Mouse (Mus musculus): Measurements from ENCODE around the gene Gm38392. TPM values are rescaled to one million over a fixed set of nuclear protein-coding genes. Genes with fewer than 3 reads are reported as not detected.

Gm38392 gene
- polyA plus RNA-seq, 1 experiment from 2014 or later = not detected

- Histone ChIP-seq H3K4me3 (no peak overlapping the region; the same call in 1 of the 2 replicates), H3K27me3 (ENCODE audit: insufficient read depth, poor library complexity, severe bottlenecking) (peaks cover 100% of the 10 kb centered on the region), H3K36me3 (no peaks in the 10 kb centered on the region), H3K9me3 (no peaks in the 10 kb centered on the region), H3K4me1 (replicated peaks) (peaks cover 94% of the 10 kb centered on the region), H3K27ac (peak overlapping the region; percentile 82)
- WGBS = 56% methylated on average over 4 of the region's 4 CpGs
- DNase-seq (ENCODE audit: low spot score) = no peak
Observed at GRCm38 (mm10) chr3:88239446-88239845, 47.6 kb downstream of the Gm38392 start.

- H3K9me3 ChIP-seq = no peaks in the 10 kb centered on the region
- H3K27ac ChIP-seq = peak overlapping the region; percentile 82
- no peaks in the 10 kb centered on the region for H3K36me3 ChIP-seq
- peaks cover 100% of the 10 kb centered on the region for H3K27me3 ChIP-seq (ENCODE audit: insufficient read depth, poor library complexity, severe bottlenecking)
- DNase-seq (ENCODE audit: low spot score) = no peak
- 47% methylated on average over 8 of the region's 8 CpGs for WGBS
- no peak overlapping the region; the same call in 1 of the 2 replicates for H3K4me3 ChIP-seq
- peaks cover 92% of the 10 kb centered on the region for H3K4me1 ChIP-seq (replicated peaks)
Observed at GRCm38 (mm10) chr3:88238866-88239391, 48.1 kb downstream of the Gm38392 start.

DNA sequence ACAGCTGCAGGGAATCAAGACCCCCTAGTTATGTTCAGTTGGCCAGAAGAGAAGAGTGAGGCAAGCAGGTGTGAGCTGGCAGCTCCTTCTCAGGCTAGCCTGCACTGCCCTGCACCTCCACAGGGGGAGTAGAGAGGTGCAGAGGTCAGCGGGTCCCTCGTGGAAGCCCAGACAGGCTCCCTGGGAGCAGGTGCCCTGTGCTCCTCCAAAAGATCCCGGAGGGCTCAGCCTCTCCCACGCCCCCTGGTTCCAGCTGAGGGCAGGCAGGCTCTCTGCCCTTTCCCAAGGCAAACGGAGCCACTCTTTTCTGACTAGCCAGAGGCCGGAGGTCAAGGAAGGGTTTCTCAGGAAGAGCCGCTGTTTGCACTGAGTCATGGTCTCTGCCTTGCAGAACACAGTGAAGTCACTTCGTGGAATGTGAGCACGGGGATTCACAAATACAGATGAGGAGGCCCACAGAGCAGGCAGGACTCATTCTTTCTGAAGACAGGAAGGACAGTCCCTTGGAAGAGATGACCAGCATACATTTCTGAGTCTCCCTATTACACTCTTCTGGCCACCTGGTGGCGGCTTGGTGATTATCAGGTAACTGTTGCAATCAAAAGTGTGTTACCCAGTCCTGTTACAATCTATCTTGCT is 49.3 kb downstream of the Gm38392 start:
- Histone ChIP-seq H3K27me3 (ENCODE audit: insufficient read depth, poor library complexity, severe bottlenecking) (peaks cover 100% of the 10 kb centered on the region), H3K36me3 (no peaks in the 10 kb centered on the region), H3K27ac (peak overlapping the region; percentile 82), H3K9me3 (no peaks in the 10 kb centered on the region), H3K4me3 (no peak overlapping the region), H3K4me1 (replicated peaks) (peaks cover 92% of the 10 kb centered on the region)
- DNase-seq (ENCODE audit: low spot score) = peak; percentile 65
- WGBS = 7% methylated on average over 10 of the region's 10 CpGs

GRCm38 (mm10) chr3:88237161-88237555 is 49.9 kb downstream of the Gm38392 start:
- Histone ChIP-seq H3K27ac (peak overlapping the region; percentile 82), H3K4me3 (no peak overlapping the region), H3K4me1 (replicated peaks) (peaks cover 92% of the 10 kb centered on the region), H3K36me3 (no peaks in the 10 kb centered on the region), H3K9me3 (no peaks in the 10 kb centered on the region), H3K27me3 (ENCODE audit: insufficient read depth, poor library complexity, severe bottlenecking) (peaks cover 100% of the 10 kb centered on the region)
- 16% methylated on average over 6 of the region's 6 CpGs for WGBS
- no peak for DNase-seq (ENCODE audit: low spot score)

- no peak overlapping the region for H3K4me3 ChIP-seq
- peaks cover 100% of the 10 kb centered on the region for H3K27me3 ChIP-seq (ENCODE audit: insufficient read depth, poor library complexity, severe bottlenecking)
- DNase-seq (ENCODE audit: low spot score) = no peak
- H3K27ac ChIP-seq = peak overlapping the region; percentile 82; the same call in 1 of the 2 replicates
- no peaks in the 10 kb centered on the region for H3K9me3 ChIP-seq
- H3K36me3 ChIP-seq = no peaks in the 10 kb centered on the region
- WGBS = 53% methylated on average over 2 of the region's 2 CpGs
- H3K4me1 ChIP-seq (replicated peaks) = peaks cover 92% of the 10 kb centered on the region
Observed at GRCm38 (mm10) chr3:88235616-88236015, 51.4 kb downstream of the Gm38392 start.

DNA sequence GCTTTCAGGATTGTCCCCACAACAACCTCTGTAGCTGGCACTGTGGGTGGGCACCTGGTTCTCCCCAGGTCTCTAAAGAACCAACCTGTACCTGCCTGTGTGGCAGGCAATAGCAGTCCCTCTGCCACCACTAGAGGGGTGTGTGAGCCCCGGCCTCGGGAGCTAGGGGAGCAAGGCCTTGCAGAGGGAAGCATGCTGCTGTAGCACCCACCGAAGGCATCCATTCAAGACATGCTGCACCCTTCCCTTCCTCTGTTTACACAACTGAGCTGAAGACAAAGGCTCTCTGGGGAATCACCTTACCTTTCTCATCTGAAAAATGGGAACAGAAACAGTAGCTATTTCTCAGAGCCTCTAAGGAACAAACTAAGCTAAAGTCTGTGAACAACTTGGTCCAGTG is 51.8 kb downstream of the Gm38392 start:
- no peaks in the 10 kb centered on the region for H3K36me3 ChIP-seq

GRCm38 (mm10) chr3:88234041-88234440 is 53.0 kb downstream of the Gm38392 start:
- Histone ChIP-seq H3K27ac (peak overlapping the region; percentile 82; the same call in 1 of the 2 replicates), H3K27me3 (ENCODE audit: insufficient read depth, poor library complexity, severe bottlenecking) (peaks cover 100% of the 10 kb centered on the region)
- WGBS = 55% methylated on average over 8 of the region's 8 CpGs

More for the DNA sequence above, 51.8 kb downstream of the Gm38392 start:
- Histone ChIP-seq H3K9me3 (no peaks in the 10 kb centered on the region), H3K4me1 (replicated peaks) (peaks cover 92% of the 10 kb centered on the region), H3K27me3 (ENCODE audit: insufficient read depth, poor library complexity, severe bottlenecking) (peaks cover 100% of the 10 kb centered on the region), H3K27ac (peak overlapping the region; percentile 82; the same call in 1 of the 2 replicates), H3K4me3 (no peak overlapping the region)
- DNase-seq (ENCODE audit: low spot score) = no peak
- 15% methylated on average over 3 of the region's 3 CpGs for WGBS

GRCm38 (mm10) chr3:88232851-88233649 is 54.0 kb downstream of the Gm38392 start:
- no peak overlapping the region for H3K4me3 ChIP-seq
- H3K27ac ChIP-seq = peak overlapping the region; percentile 82

More at GRCm38 (mm10) chr3:88234041-88234440, 53.0 kb downstream of the Gm38392 start:
- Histone ChIP-seq H3K4me1 (replicated peaks) (peaks cover 94% of the 10 kb centered on the region), H3K9me3 (no peaks in the 10 kb centered on the region), H3K4me3 (no peak overlapping the region), H3K36me3 (peaks cover 2% of the 10 kb centered on the region; the same call in 1 of the 2 replicates)
- DNase-seq (ENCODE audit: low spot score) = no peak

GRCm38 (mm10) chr3:88232301-88232702 is 54.7 kb downstream of the Gm38392 start:
- WGBS = 58% methylated on average over 7 of the region's 7 CpGs
- Histone ChIP-seq H3K36me3 (peaks cover 5% of the 10 kb centered on the region; the same call in 1 of the 2 replicates), H3K9me3 (no peaks in the 10 kb centered on the region), H3K27ac (peak overlapping the region; percentile 82), H3K27me3 (ENCODE audit: insufficient read depth, poor library complexity, severe bottlenecking) (peaks cover 100% of the 10 kb centered on the region), H3K4me3 (no peak overlapping the region), H3K4me1 (replicated peaks) (peaks cover 94% of the 10 kb centered on the region)
- DNase-seq (ENCODE audit: low spot score) = no peak

More at GRCm38 (mm10) chr3:88232851-88233649, 54.0 kb downstream of the Gm38392 start:
- peaks cover 94% of the 10 kb centered on the region for H3K4me1 ChIP-seq (replicated peaks)
- no peaks in the 10 kb centered on the region for H3K9me3 ChIP-seq
- peaks cover 100% of the 10 kb centered on the region for H3K27me3 ChIP-seq (ENCODE audit: insufficient read depth, poor library complexity, severe bottlenecking)
- DNase-seq (ENCODE audit: low spot score) = no peak
- 35% methylated on average over 7 of the region's 7 CpGs for WGBS
- peaks cover 5% of the 10 kb centered on the region; the same call in 1 of the 2 replicates for H3K36me3 ChIP-seq

DNA sequence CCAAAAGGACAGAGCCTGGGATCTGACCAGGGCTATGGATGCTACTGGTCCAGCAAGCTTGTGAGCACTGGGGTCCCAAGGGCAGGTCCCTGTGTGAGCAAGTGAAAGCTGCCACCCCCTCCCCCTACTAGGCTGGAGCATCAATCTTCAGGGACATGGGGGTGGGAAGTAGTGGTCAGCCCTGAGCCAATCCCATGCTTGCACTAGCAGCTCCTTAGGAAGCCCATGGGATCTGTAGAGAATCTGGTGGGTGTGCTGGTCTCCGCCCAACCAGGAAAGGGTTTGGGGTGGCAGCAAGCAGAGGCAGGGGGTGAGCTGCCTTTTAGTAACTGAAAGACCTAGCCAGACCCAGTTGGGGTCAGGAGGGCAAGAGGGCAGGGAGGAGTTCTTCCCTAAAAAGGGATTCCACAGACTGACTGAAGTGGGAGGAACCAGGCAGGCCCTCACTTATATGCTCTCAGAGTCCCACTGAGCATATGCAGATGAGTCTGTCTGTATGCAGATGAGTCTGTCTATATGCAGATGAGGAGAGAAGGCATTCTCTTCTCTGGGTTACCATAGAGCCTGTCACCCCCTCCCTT is 55.9 kb downstream of the Gm38392 start:
- 14% methylated on average over 1 of the region's 1 CpGs for WGBS
- peaks cover 98% of the 10 kb centered on the region for H3K27me3 ChIP-seq (ENCODE audit: insufficient read depth, poor library complexity, severe bottlenecking)

GRCm38 (mm10) chr3:88230262-88231047 is 56.6 kb downstream of the Gm38392 start:
- 36% methylated on average over 17 of the region's 17 CpGs for WGBS
- Histone ChIP-seq H3K4me1 (replicated peaks) (peaks cover 90% of the 10 kb centered on the region), H3K4me3 (peak overlapping the region; percentile 27; the same call in 1 of the 2 replicates), H3K27ac (peak overlapping the region; percentile 82), H3K27me3 (ENCODE audit: insufficient read depth, poor library complexity, severe bottlenecking) (peaks cover 98% of the 10 kb centered on the region), H3K36me3 (peaks cover 13% of the 10 kb centered on the region; the same call in 1 of the 2 replicates), H3K9me3 (no peaks in the 10 kb centered on the region)
- no peak for DNase-seq (ENCODE audit: low spot score)

More for the DNA sequence above, 55.9 kb downstream of the Gm38392 start:
- Histone ChIP-seq H3K4me3 (peak overlapping the region; percentile 27; the same call in 1 of the 2 replicates), H3K9me3 (no peaks in the 10 kb centered on the region), H3K27ac (peak overlapping the region; percentile 82), H3K4me1 (replicated peaks) (peaks cover 90% of the 10 kb centered on the region), H3K36me3 (peaks cover 6% of the 10 kb centered on the region; the same call in 1 of the 2 replicates)
- peak; percentile 53 for DNase-seq (ENCODE audit: low spot score)
